Mouse (Mus musculus) gastrocnemius, postnatal 25 days (tissue): ENCODE results near the gene Cep55. TPM values are rescaled to one million over a fixed set of nuclear protein-coding genes. Genes with fewer than 3 reads are reported as not detected.
A peak's percentile ranks its signal among the peaks of the same experiment; 100 is the strongest.

Experiments used
- DNase-seq: peaks from one replicate; pipeline ENCODE4 v3.0.0; 2022
- long read RNA-seq, 2 experiments: library from polyadenylated mRNA; stranded (forward); transcript quantifications; one replicate each; pipeline ENCODE4 v2.0.0; 2021
- total RNA-seq, 2 experiments: library from RNA; stranded (reverse); gene quantifications; 1 replicate in 1 of 2; 2 replicates in 1 of 2; pipeline ENCODE4 v1.2.3; 2021

Cep55 gene
- total RNA-seq = under 1 TPM; 0.10 to 0.29 TPM
- long read RNA-seq, experiment 1 = 0 reads
- long read RNA-seq, experiment 2, partial matches to known transcripts = 0 of 1 reads
- long read RNA-seq, experiment 2, other reads (novel, unspliced or antisense) = 1 of 1 reads

- DNase-seq = peak; percentile 96
Observed at GRCm38 (mm10) chr19:38054720-38055192, at the start of gene Cep55. Gene Cep55, plus strand, starts transcription at chr19:38055011.

- no peak for DNase-seq
Observed at GRCm38 (mm10) chr19:38011379-38011778, 43.4 kb upstream of the Cep55 start.

- no peak for DNase-seq
Observed at GRCm38 (mm10) chr19:38014443-38014842, 40.4 kb upstream of the Cep55 start.

GRCm38 (mm10) chr19:38015180-38015872, 39.5 kb upstream of the Cep55 start:
- peak; percentile 85 for DNase-seq

- DNase-seq = no peak
Observed at GRCm38 (mm10) chr19:38015873-38016254, 38.9 kb upstream of the Cep55 start.

GRCm38 (mm10) chr19:38022710-38023109, 32.1 kb upstream of the Cep55 start:
- DNase-seq = no peak

- no peak for DNase-seq
Observed at GRCm38 (mm10) chr19:38023603-38024002, 31.2 kb upstream of the Cep55 start.

- peak; percentile 37 for DNase-seq
Observed at GRCm38 (mm10) chr19:38025254-38026041, 29.4 kb upstream of the Cep55 start.

- no peak for DNase-seq
Observed at GRCm38 (mm10) chr19:38026211-38026624, 28.6 kb upstream of the Cep55 start.

GRCm38 (mm10) chr19:38027389-38027788, 27.4 kb upstream of the Cep55 start:
- no peak for DNase-seq

- peak; percentile 23 for DNase-seq
Observed at GRCm38 (mm10) chr19:38027881-38028521, 26.8 kb upstream of the Cep55 start.

GRCm38 (mm10) chr19:38029292-38029691, 25.5 kb upstream of the Cep55 start:
- no peak for DNase-seq

GRCm38 (mm10) chr19:38029871-38030270, 24.9 kb upstream of the Cep55 start:
- no peak for DNase-seq

GRCm38 (mm10) chr19:38030673-38031137, 24.1 kb upstream of the Cep55 start:
- peak; percentile 51 for DNase-seq

GRCm38 (mm10) chr19:38031144-38031543, 23.7 kb upstream of the Cep55 start:
- no peak for DNase-seq

- no peak for DNase-seq
Observed at GRCm38 (mm10) chr19:38032993-38033734, 21.6 kb upstream of the Cep55 start.

- no peak for DNase-seq
Observed at GRCm38 (mm10) chr19:38033735-38034057, 21.1 kb upstream of the Cep55 start.

GRCm38 (mm10) chr19:38034696-38035095, 20.1 kb upstream of the Cep55 start:
- no peak for DNase-seq

GRCm38 (mm10) chr19:38035766-38036165, 19.0 kb upstream of the Cep55 start:
- DNase-seq = no peak

- DNase-seq = no peak
Observed at GRCm38 (mm10) chr19:38038267-38038666, 16.5 kb upstream of the Cep55 start.

- peak; percentile 15 for DNase-seq
Observed at GRCm38 (mm10) chr19:38042261-38042722, 12.5 kb upstream of the Cep55 start.
